ENCODE assay signal across 20 mouse cellular contexts in genomic region chr19:60586652-60587051, GRCm38 (mm10). TPM values are rescaled to one million over a fixed set of nuclear protein-coding genes. Genes with fewer than 3 reads are reported as not detected.
DNase-seq lines count a peak whose midpoint lies in the region; ATAC-seq and TF ChIP-seq lines count a peak whose summit lies in the region.
"Had no signal": no experiment of that assay in that cellular context is flagged by ENCODE, and none has a peak within 500 bp of the region (broad histone marks: within the 10 kb centered on the region; RNA-seq: fewer than 3 reads in every experiment).

No protein-coding gene starts in this region.

- TF ChIP-seq RAD21 in CH12.LX (IDR thresholded peaks at IDR 0.05; ENCODE audit: low read depth, low read length): peak; percentile 15

- H3K9ac ChIP-seq in forebrain, postnatal 0 days: no peak overlapping the region
- H3K9ac ChIP-seq in forebrain, embryonic 14.5 days (ENCODE audit: low read length): no peak overlapping the region
- no peak overlapping the region for H3K9ac ChIP-seq in intestine, postnatal 0 days (ENCODE audit: low read depth, low read length)
- no peak overlapping the region for H3K9ac ChIP-seq in intestine, embryonic 15.5 days
- no peak overlapping the region for H3K9ac ChIP-seq in liver, postnatal 0 days (replicated peaks)
- no peak overlapping the region for H3K9ac ChIP-seq in liver, embryonic 11.5 days (ENCODE audit: low read depth, low read length)
- no peak overlapping the region for H3K9ac ChIP-seq in CH12.LX (ENCODE audit: insufficient read depth, low read depth)
- H3K9ac ChIP-seq: embryonic facial prominence, embryonic 12.5 days; heart, embryonic 15.5 days; hindbrain, embryonic 13.5 days had no signal

- no peak for DNase-seq in forebrain, postnatal 0 days
- no peak for DNase-seq in forebrain, embryonic 14.5 days (ENCODE audit: low spot score)
- no peak for DNase-seq in liver, postnatal 0 days
- DNase-seq in liver, embryonic 11.5 days (ENCODE audit: low spot score): no peak
- no peak for DNase-seq in CH12.LX (ENCODE audit: extremely low read depth)
- DNase-seq: adrenal gland, adult 8-10 months; adrenal gland, postnatal 36 days; B cell, adult 2 months; cerebellum, adult 2 months; gastrocnemius, postnatal 14 days; heart, postnatal 14 days had no signal

- no peak overlapping the region for H3K4me3 ChIP-seq in forebrain, postnatal 0 days (ENCODE audit: low read depth, low read length)
- H3K4me3 ChIP-seq in forebrain, embryonic 14.5 days (ENCODE audit: low read depth, low read length): no peak overlapping the region
- H3K4me3 ChIP-seq in intestine, postnatal 0 days (ENCODE audit: low read depth, low read length): no peak overlapping the region
- no peak overlapping the region for H3K4me3 ChIP-seq in intestine, embryonic 15.5 days (replicated peaks)
- no peak overlapping the region for H3K4me3 ChIP-seq in liver, postnatal 0 days (ENCODE audit: low read depth, low read length)
- H3K4me3 ChIP-seq in liver, embryonic 11.5 days (ENCODE audit: low read depth, low read length): no peak overlapping the region
- H3K4me3 ChIP-seq in CH12.LX (replicated peaks in 1 of 3; ENCODE audit: low read depth in 2 of 3, low read length in 2 of 3, poor library complexity in 1 of 3): no peak overlapping the region
- H3K4me3 ChIP-seq: embryonic facial prominence, embryonic 12.5 days; heart, embryonic 10.5 days; heart, embryonic 15.5 days; hindbrain, embryonic 13.5 days had no signal

- no peaks in the 10 kb centered on the region for H3K79me2 ChIP-seq in CH12.LX (replicated peaks; ENCODE audit: control insufficient read depth, extremely low read depth, insufficient read depth, poor library complexity, severe bottlenecking)

- in situ Hi-C loops in CH12.LX (cut with MboI; ENCODE audit: low pct_ligation_motif_present, low pct_unique_long_range_greater_than_20kb, low sequenced_read_pairs): no loop called here

- no peaks in the 10 kb centered on the region for H3K9me3 ChIP-seq in forebrain, postnatal 0 days (ENCODE audit: low read length)
- H3K9me3 ChIP-seq in forebrain, embryonic 14.5 days (replicated peaks; ENCODE audit: control insufficient read depth, low read length): no peaks in the 10 kb centered on the region
- no peaks in the 10 kb centered on the region for H3K9me3 ChIP-seq in intestine, postnatal 0 days (ENCODE audit: control insufficient read depth)
- H3K9me3 ChIP-seq in intestine, embryonic 15.5 days: no peaks in the 10 kb centered on the region
- H3K9me3 ChIP-seq in liver, postnatal 0 days (ENCODE audit: low read length): no peaks in the 10 kb centered on the region
- no peaks in the 10 kb centered on the region for H3K9me3 ChIP-seq in liver, embryonic 11.5 days (ENCODE audit: control insufficient read depth, low read length)
- no peaks in the 10 kb centered on the region for H3K9me3 ChIP-seq in CH12.LX (replicated peaks; ENCODE audit: low read length)
- H3K9me3 ChIP-seq: embryonic facial prominence, embryonic 12.5 days; heart, embryonic 10.5 days; heart, embryonic 15.5 days; hindbrain, embryonic 13.5 days had no signal

- H3K27me3 ChIP-seq in forebrain, postnatal 0 days (ENCODE audit: insufficient read depth, low read length): no peaks in the 10 kb centered on the region
- no peaks in the 10 kb centered on the region for H3K27me3 ChIP-seq in forebrain, embryonic 14.5 days (replicated peaks; ENCODE audit: control insufficient read depth, insufficient read depth, low read length)
- H3K27me3 ChIP-seq in intestine, postnatal 0 days (replicated peaks; ENCODE audit: control insufficient read depth, insufficient read depth, low read length): no peaks in the 10 kb centered on the region
- no peaks in the 10 kb centered on the region for H3K27me3 ChIP-seq in intestine, embryonic 15.5 days (replicated peaks)
- H3K27me3 ChIP-seq in liver, postnatal 0 days (ENCODE audit: insufficient read depth, low read length): no peaks in the 10 kb centered on the region
- H3K27me3 ChIP-seq in liver, embryonic 11.5 days (replicated peaks; ENCODE audit: control insufficient read depth, insufficient read depth, low read length): no peaks in the 10 kb centered on the region
- no peaks in the 10 kb centered on the region for H3K27me3 ChIP-seq in CH12.LX (replicated peaks)
- H3K27me3 ChIP-seq: embryonic facial prominence, embryonic 12.5 days; heart, embryonic 15.5 days; hindbrain, embryonic 13.5 days had no signal

- no peak for TF ChIP-seq POLR2A in CH12.LX (IDR thresholded peaks at IDR 0.05; ENCODE audit: low read depth, low read length)

- dilution Hi-C loops in CH12.LX (cut with MboI; ENCODE audit: extremely low pct_ligation_motif_present, extremely low pct_unique_long_range_greater_than_20kb, low sequenced_read_pairs): no loop called here

- H3K4me1 ChIP-seq in forebrain, postnatal 0 days (ENCODE audit: insufficient read depth): no peaks in the 10 kb centered on the region
- 0 out of 2 replicates have a peak, but pooled peaks cover under 1% of the 10 kb centered on the region for H3K4me1 ChIP-seq in forebrain, embryonic 14.5 days (ENCODE audit: control insufficient read depth, insufficient read depth, low read length)
- H3K4me1 ChIP-seq in intestine, postnatal 0 days (replicated peaks; ENCODE audit: control insufficient read depth, insufficient read depth, low read length): no peaks in the 10 kb centered on the region
- H3K4me1 ChIP-seq in intestine, embryonic 15.5 days (replicated peaks): no peaks in the 10 kb centered on the region
- peaks cover 6% of the 10 kb centered on the region for H3K4me1 ChIP-seq in liver, postnatal 0 days (ENCODE audit: insufficient read depth)
- H3K4me1 ChIP-seq in liver, embryonic 11.5 days (replicated peaks; ENCODE audit: control insufficient read depth, insufficient read depth, low read length): no peaks in the 10 kb centered on the region
- peaks cover 0 to 6% of the 10 kb centered on the region in 2 experiments; a peak in 1 of 4 replicates for H3K4me1 ChIP-seq in CH12.LX (ENCODE audit: control insufficient read depth in 1 of 2, insufficient read depth in 2 of 2)
- H3K4me1 ChIP-seq: embryonic facial prominence, embryonic 12.5 days; heart, embryonic 10.5 days had no signal

- ATAC-seq in forebrain, postnatal 0 days: no peak
- no peak for ATAC-seq in forebrain, embryonic 14.5 days
- no peak for ATAC-seq in intestine, postnatal 0 days
- no peak for ATAC-seq in intestine, embryonic 15.5 days
- no peak for ATAC-seq in liver, postnatal 0 days
- no peak for ATAC-seq in liver, embryonic 11.5 days (replicated peaks; ENCODE audit: low FRiP score)
- ATAC-seq in megakaryocyte progenitor cell, adult 5-6 weeks (replicated peaks; ENCODE audit: poor library complexity): no peak
- ATAC-seq: CD4-positive, CD25-positive, alpha-beta regulatory T cell, adult 4 months; forebrain, embryonic 16.5 days had no signal

- 70% methylated on average over 5 of the region's 5 CpGs for WGBS in forebrain, postnatal 0 days
- WGBS in forebrain, embryonic 14.5 days: 71% methylated on average over 5 of the region's 5 CpGs
- 68% methylated on average over 5 of the region's 5 CpGs for WGBS in intestine, postnatal 0 days
- 69% methylated on average over 5 of the region's 5 CpGs for WGBS in intestine, embryonic 15.5 days
- WGBS in liver, postnatal 0 days (ENCODE audit: insufficient replicate concordance): 71% methylated on average over 5 of the region's 5 CpGs
- WGBS in liver, embryonic 11.5 days: 75% methylated on average over 5 of the region's 5 CpGs

- TF ChIP-seq EP300 in liver, postnatal 0 days (IDR thresholded peaks at IDR 0.05; ENCODE audit: low read depth): no peak
- TF ChIP-seq EP300 in CH12.LX (IDR thresholded peaks at IDR 0.05; ENCODE audit: low read length): no peak

- peak; percentile 22; the same call in 1 of the 2 replicates for TF ChIP-seq CTCF in forebrain, postnatal 0 days (IDR thresholded peaks at IDR 0.05; ENCODE audit: low read depth)
- TF ChIP-seq CTCF in intestine, postnatal 0 days (IDR thresholded peaks at IDR 0.05; ENCODE audit: low read depth): peak; percentile 30; the same call in 1 of the 2 replicates
- peak; percentile 33 for TF ChIP-seq CTCF in liver, postnatal 0 days (IDR thresholded peaks at IDR 0.05; ENCODE audit: low read depth)
- peak in 1 of 2 experiments; percentile 51; a peak in 2 of 4 replicates for TF ChIP-seq CTCF in CH12.LX (conservative IDR thresholded peaks at IDR 0.05 in 1 of 2, IDR thresholded peaks at IDR 0.05 in 1 of 2; ENCODE audit: low read depth in 2 of 2, low read length in 2 of 2)

- H3K4me2 ChIP-seq in forebrain, postnatal 0 days (ENCODE audit: low read depth): no peak overlapping the region
- H3K4me2 ChIP-seq in forebrain, embryonic 14.5 days (ENCODE audit: low read length): no peak overlapping the region
- H3K4me2 ChIP-seq in intestine, postnatal 0 days (replicated peaks; ENCODE audit: low read depth): no peak overlapping the region
- no peak overlapping the region for H3K4me2 ChIP-seq in intestine, embryonic 15.5 days (replicated peaks)
- H3K4me2 ChIP-seq in liver, postnatal 0 days (ENCODE audit: low read depth, low read length): no peak overlapping the region
- no peak overlapping the region for H3K4me2 ChIP-seq in liver, embryonic 11.5 days
- no peak overlapping the region for H3K4me2 ChIP-seq in CH12.LX (ENCODE audit: insufficient read depth, low read depth, poor library complexity, severe bottlenecking)
- H3K4me2 ChIP-seq: embryonic facial prominence, embryonic 12.5 days; heart, embryonic 15.5 days; hindbrain, embryonic 13.5 days had no signal

- no peak overlapping the region for H3K27ac ChIP-seq in forebrain, postnatal 0 days (ENCODE audit: low read depth, low read length)
- H3K27ac ChIP-seq in forebrain, embryonic 14.5 days (ENCODE audit: low read depth, low read length): no peak overlapping the region
- no peak overlapping the region for H3K27ac ChIP-seq in intestine, postnatal 0 days (ENCODE audit: low read depth, low read length)
- H3K27ac ChIP-seq in intestine, embryonic 15.5 days: no peak overlapping the region
- H3K27ac ChIP-seq in liver, postnatal 0 days (ENCODE audit: low read depth): no peak overlapping the region
- H3K27ac ChIP-seq in liver, embryonic 11.5 days (ENCODE audit: low read depth, low read length): no peak overlapping the region
- no peak overlapping the region for H3K27ac ChIP-seq in CH12.LX (ENCODE audit: insufficient read depth, low read depth)
- H3K27ac ChIP-seq: embryonic facial prominence, embryonic 12.5 days; heart, embryonic 10.5 days; heart, embryonic 15.5 days; hindbrain, embryonic 13.5 days had no signal

- no peaks in the 10 kb centered on the region for H3K36me3 ChIP-seq in forebrain, postnatal 0 days (ENCODE audit: insufficient read depth)
- H3K36me3 ChIP-seq in forebrain, embryonic 14.5 days (ENCODE audit: control insufficient read depth, insufficient read depth, low read length): no peaks in the 10 kb centered on the region
- no peaks in the 10 kb centered on the region for H3K36me3 ChIP-seq in intestine, postnatal 0 days (ENCODE audit: control insufficient read depth, insufficient read depth)
- H3K36me3 ChIP-seq in intestine, embryonic 15.5 days: no peaks in the 10 kb centered on the region
- no peaks in the 10 kb centered on the region for H3K36me3 ChIP-seq in liver, postnatal 0 days (replicated peaks; ENCODE audit: insufficient read depth, low read length)
- no peaks in the 10 kb centered on the region for H3K36me3 ChIP-seq in liver, embryonic 11.5 days (ENCODE audit: control insufficient read depth, insufficient read depth, low read length)
- H3K36me3 ChIP-seq in CH12.LX (replicated peaks in 1 of 2; ENCODE audit: control insufficient read depth in 1 of 2, insufficient read depth in 1 of 2, low read length in 1 of 2): peaks cover 0 to 4% of the 10 kb centered on the region in 2 experiments
- H3K36me3 ChIP-seq: embryonic facial prominence, embryonic 12.5 days; heart, embryonic 10.5 days; heart, embryonic 15.5 days; hindbrain, embryonic 13.5 days had no signal

RNA-seq across cellular contexts. Expression of gene Cacul1, which starts 5.8 kb away (rescaled TPM):
- 50.3 and 55.8 TPM in 2 replicates for total RNA-seq in forebrain, postnatal 0 days (2014; rRNA removed)
- 9.6 and 14.4 TPM in 2 replicates for polyA plus RNA-seq in forebrain, postnatal 0 days (2015; fragmentation: Nextera tagmentation; extraction: Ambion mirVana)
- polyA plus RNA-seq in forebrain, embryonic 14.5 days (2014; fragmentation: Nextera tagmentation; extraction: Ambion mirVana): 17.2 and 20.0 TPM in 2 replicates
- polyA plus RNA-seq in intestine, postnatal 0 days (2015; fragmentation: Nextera tagmentation; extraction: Ambion mirVana): 11.8 and 13.3 TPM in 2 replicates
- polyA plus RNA-seq in intestine, embryonic 15.5 days (2015; fragmentation: Nextera tagmentation; extraction: Ambion mirVana): 20.9 and 25.7 TPM in 2 replicates
- polyA plus RNA-seq in liver, postnatal 0 days (2015; fragmentation: Nextera tagmentation; extraction: Ambion mirVana): 7.8 and 8.6 TPM in 2 replicates
- polyA plus RNA-seq in liver, embryonic 11.5 days (2014; fragmentation: Nextera tagmentation; extraction: Ambion mirVana): 22.1 and 26.9 TPM in 2 replicates
- total RNA-seq in CH12.LX (2012; rRNA removed): 17.8 and 26.1 TPM in 2 replicates
- 45.3 and 45.7 TPM in 2 replicates for total RNA-seq in CH12.LX (2014; rRNA removed)
- 39.1 and 44.6 TPM in 2 replicates for polyA plus RNA-seq in CH12.LX (2012; ENCODE audit: insufficient read length, low read depth)
- total RNA-seq in megakaryocyte progenitor cell, adult 5-6 weeks (2015): 31.2 and 33.4 TPM in 2 replicates
- 30.1 and 39.1 TPM in 2 replicates for total RNA-seq in megakaryocyte progenitor cell, adult 5-6 weeks (2017)
